Mouse (Mus musculus) lung, adult 2 months (tissue): ENCODE measurements around the gene Iqcf1.

ENCODE experiments used
- CTCF ChIP-seq: fragments of 200-500 bp; IDR thresholded peaks from 2 replicates; pipeline ENCODE4 v1.5.1; 2011; ENCODE audit warnings: mild to moderate bottlenecking, low read length, control low read depth; ENCODE audit not compliant: insufficient read depth
- POLR2A ChIP-seq: fragments of 200-500 bp; IDR thresholded peaks from 2 replicates; pipeline ENCODE4 v1.6.1; 2011; ENCODE audit warnings: low read depth, mild to moderate bottlenecking, control low read depth, low read length, borderline replicate concordance; ENCODE audit errors: extremely low read depth

- TF ChIP-seq POLR2A (no peak), CTCF (no peak)
Observed at GRCm38 (mm10) chr9:106456325-106457162, 43.2 kb upstream of the Iqcf1 start.
